Mouse (Mus musculus): Measurements from ENCODE around the gene Srsy. TPM values are rescaled to one million over a fixed set of nuclear protein-coding genes. Genes with fewer than 3 reads are reported as not detected.
"Not testable (repeated sequence)": the region's sequence is repeated elsewhere in the genome, so short reads cannot be mapped to it uniquely, and the experiment has no call there.

The Srsy gene
- not detected in 2 replicates for polyA plus RNA-seq (2015; fragmentation: Nextera tagmentation; extraction: Ambion mirVana)

DNA sequence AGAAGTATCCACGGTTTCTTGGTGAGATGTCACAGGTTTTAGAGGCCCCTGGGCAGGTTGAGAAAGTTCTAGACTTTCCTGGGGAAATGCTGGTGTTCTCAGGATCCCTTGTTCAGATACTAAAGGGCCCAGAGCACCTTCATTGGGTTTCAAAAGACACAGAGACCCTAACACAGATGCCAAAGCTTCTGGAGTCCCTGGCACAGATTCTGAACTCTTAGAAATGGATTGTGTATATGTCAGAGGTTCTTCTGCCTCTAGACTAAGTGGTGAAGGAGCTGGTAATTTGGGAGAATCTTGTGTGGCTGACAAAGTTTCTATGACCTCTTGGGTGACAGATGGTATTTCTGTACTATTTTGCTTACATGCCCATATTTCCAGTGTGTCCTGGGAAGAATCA is at the start of gene Srsy:
Srsy (minus strand) TSS at position 101 of the 400 bp plus-strand sequence.
- not testable (repeated sequence) for H3K4me2 ChIP-seq (ENCODE audit: low read length); H3K4me1 ChIP-seq (replicated peaks; ENCODE audit: control insufficient read depth, insufficient read depth, low read length); H3K4me3 ChIP-seq (replicated peaks; ENCODE audit: low read length); ATAC-seq; H3K27me3 ChIP-seq (replicated peaks; ENCODE audit: control insufficient read depth, insufficient read depth, low read length); H3K36me3 ChIP-seq (ENCODE audit: control insufficient read depth, insufficient read depth); H3K9me3 ChIP-seq (ENCODE audit: control insufficient read depth, low read length); H3K27ac ChIP-seq (ENCODE audit: low read length); H3K9ac ChIP-seq (replicated peaks; ENCODE audit: low read depth, low read length)
- WGBS = no CpG with 5 or more reads among the region's 1 CpGs

Other genes starting within 250 kb of the Srsy start
- not detected in 2 replicates for gene Gm21904, start 91.1 kb downstream of the Srsy start, polyA plus RNA-seq (2015; fragmentation: Nextera tagmentation; extraction: Ambion mirVana)
- gene Gm20772, start 62.6 kb downstream of the Srsy start, polyA plus RNA-seq (2015; fragmentation: Nextera tagmentation; extraction: Ambion mirVana) = not detected in 2 replicates
- not detected in 2 replicates for gene Gm20831, start 62.6 kb downstream of the Srsy start, polyA plus RNA-seq (2015; fragmentation: Nextera tagmentation; extraction: Ambion mirVana)
- not detected in 2 replicates for gene Gm21764, start 124.5 kb upstream of the Srsy start, polyA plus RNA-seq (2015; fragmentation: Nextera tagmentation; extraction: Ambion mirVana)
- gene Ssty1, start 151.8 kb upstream of the Srsy start, polyA plus RNA-seq (2015; fragmentation: Nextera tagmentation; extraction: Ambion mirVana) = not detected in 2 replicates

Measured in forebrain, embryonic 16.5 days (tissue).